Mouse (Mus musculus) monocyte, adult 2 months (primary cell): Measurements from ENCODE around the gene Ambra1.

Experiments
- DNase-seq, 2 experiments: peaks; one replicate each; pipeline ENCODE4 v3.0.0; 2022; ENCODE audit warnings: low spot score in 2 of 2, low read depth in 1 of 2

Ambra1 gene

DNA sequence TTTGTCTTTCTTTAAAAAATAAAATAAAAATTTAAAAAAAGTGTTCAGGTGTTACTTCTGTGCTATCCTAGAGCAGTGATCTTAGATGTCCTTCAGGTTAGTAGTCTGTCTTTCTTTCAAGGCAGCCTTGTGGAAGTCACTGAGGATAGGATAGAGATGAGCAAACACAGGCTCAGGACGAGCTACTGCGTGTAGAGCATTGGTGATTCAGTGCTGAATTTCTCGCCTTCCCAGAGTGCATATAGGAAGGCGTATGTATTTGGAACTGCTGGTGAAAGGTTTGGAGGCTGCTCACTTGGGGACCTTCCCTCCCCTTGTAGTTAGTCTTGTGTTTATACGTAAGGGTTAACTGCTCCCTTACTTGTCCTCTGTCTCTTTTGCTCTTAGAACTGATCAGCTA lies 5.3 kb downstream of the Ambra1 start:
- DNase-seq, result no peak

DNA sequence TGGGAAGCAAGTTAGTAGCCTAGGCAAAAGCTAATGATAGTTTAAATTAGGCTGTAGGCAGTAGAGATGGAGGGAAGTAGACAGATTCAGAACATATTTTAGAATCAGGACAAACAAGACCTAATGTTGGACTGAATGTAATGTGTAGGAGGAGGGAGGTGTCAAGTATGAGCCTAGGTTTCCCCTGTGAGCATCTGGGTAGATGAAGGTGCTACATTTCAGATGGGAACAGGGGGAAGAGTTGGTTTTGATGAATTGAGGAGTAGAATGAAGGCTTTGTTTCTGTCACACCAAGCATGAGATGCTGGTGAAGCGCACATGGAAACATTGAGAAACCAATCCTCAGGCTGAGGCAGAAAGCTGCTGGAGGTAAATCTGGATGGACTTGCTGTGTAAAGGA lies 9.7 kb downstream of the Ambra1 start:
- no peak for DNase-seq

DNA sequence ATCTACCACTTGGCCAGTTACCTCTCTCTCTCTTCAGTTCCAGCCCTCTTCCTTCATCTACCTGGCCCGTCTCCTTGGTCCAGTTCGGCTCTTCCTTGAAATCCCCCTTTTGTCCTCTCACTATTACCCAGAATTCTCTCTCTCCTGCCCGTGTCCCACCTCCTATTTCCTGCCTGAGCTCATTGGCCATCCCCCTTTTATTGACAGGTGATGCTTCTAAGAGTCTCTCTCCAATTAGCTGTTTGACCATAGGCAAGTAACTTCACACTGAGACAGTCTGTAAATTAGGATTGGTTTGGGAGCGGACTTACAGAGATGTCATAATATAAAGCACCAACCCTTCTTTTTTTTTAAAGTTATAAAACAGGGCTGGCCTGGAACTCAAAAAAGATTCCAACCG lies 14.8 kb downstream of the Ambra1 start:
- DNase-seq, result no peak

DNA sequence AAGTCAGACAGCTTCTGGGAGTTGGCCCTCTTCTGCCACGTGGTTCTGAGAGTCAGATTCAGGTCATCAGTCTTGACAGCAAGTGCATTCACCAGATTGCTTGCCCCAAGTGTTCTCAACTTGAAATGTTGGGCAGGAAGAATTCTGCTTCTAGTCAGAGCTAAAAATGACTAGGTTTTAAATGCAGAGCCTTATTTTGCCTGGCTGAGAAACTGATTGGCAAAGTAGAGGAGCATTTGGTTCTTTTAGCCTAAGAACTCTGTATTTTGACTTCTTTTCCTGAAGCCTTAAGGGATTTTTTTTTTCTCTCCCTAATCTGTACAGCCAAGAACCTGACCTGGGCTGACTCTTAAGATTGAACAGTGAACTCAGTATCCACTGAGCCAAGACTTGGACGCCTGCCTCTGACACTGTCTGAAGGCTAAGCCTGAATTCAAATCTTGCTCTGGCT lies 19.9 kb downstream of the Ambra1 start:
- no peak for DNase-seq

GRCm38 (mm10) chr2:91771921-91772705 lies 42.2 kb downstream of the Ambra1 start:
- DNase-seq, result no peak

- no peak for DNase-seq
Observed at GRCm38 (mm10) chr2:91773309-91773708, 43.4 kb downstream of the Ambra1 start.

DNA sequence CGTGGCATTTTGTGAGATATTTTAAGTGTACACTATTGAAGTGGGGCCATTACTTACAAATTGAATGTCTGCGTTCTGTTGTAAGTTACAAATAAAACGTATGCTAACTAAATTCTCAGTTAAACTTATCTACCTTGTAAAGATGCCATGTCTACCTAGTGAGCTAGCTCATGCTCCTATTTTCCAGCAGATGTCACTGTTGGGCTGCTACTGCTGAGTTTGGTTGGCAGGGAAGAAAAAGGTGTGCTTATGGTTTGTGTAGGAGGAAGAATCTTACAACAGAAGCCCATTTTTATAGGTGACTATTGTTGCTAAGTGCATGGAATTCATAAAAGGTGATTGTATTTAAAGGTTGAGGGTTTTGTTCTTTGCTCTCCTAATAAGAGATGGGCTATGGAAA lies 49.2 kb downstream of the Ambra1 start:
- DNase-seq, result no peak

GRCm38 (mm10) chr2:91791621-91792020 lies 61.7 kb downstream of the Ambra1 start:
- DNase-seq, result no peak

- DNase-seq, result no peak
Observed at GRCm38 (mm10) chr2:91792346-91792745, 62.4 kb downstream of the Ambra1 start.

GRCm38 (mm10) chr2:91794466-91794865 lies 64.5 kb downstream of the Ambra1 start:
- DNase-seq, result no peak

DNA sequence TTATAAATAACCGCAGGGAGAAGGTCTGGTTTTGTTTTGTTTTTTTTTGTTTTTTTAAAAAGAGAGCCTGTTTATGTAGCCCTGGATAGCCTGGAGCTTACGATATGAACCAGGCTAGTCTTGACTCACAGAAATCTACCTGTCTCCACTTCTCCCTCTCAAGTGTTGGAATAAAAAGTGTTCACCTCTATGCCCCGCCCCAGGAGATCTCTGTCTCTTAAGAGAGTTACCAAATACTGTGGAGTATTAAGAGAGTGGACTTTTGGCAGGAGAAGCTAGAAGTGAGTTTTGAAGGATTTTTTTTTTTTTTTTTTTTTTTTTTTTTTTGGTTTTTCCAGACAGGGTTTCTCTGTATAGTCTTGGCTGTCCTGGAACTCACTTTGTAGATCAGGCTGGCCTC lies 65.2 kb downstream of the Ambra1 start:
- DNase-seq, result no peak

DNA sequence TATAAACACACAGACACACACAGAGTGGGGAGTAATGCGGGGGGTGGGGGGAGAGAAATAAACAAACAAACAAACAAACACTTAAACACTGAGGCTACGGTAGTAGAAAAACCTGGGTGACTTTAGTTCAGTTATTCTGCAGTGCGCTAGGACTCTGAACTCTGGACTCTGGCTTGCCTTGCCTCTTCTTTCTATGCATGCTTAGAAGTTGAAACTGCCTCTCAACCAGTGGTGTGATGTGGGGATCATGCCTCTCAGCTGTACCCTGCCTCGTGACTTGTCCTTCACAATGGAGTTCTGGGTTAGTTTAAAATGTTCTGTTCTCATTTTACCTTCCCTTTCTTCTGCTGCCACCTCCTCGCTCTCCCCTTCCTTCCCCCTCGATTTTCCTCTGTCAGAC lies 81.5 kb downstream of the Ambra1 start:
- DNase-seq, result no peak

DNA sequence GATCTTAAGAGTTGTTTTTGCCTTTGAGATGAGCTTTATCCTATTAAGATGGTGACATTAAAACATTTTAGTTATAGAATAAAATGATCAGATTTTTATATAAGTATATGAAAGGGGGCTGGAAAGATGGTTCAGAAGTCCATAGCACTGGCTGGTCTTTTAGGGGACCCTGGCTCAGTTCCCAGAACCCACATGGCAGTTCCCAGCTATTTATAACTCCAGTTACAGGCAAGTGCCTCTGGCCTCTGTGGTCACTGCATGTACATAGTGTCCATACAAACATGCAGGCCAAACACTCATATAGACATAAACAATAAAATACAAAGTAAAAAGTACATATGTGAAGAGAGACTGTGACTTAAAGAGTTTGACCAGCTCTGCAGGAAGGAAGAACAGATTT lies 86.8 kb downstream of the Ambra1 start:
- no peak for DNase-seq

DNA sequence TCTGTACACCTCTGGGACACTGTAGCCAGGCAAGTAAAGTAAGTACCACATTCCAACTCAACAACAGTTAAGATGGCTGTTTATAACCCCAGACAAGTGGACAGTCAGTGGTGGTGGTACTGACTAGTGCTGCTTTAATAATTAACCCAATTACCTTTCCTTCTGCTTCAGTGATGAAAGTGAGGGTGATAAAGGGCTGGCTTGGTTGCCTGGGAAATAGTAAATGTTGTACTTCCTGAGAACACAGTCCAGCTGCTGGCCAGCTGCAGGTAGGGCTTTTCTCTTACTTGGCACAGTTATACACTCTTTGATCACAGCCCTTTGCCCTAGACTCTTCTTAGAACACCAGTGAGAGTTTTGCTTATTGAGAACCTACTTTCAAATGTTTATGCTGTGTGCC lies 102.3 kb downstream of the Ambra1 start:
- DNase-seq, result no peak

DNA sequence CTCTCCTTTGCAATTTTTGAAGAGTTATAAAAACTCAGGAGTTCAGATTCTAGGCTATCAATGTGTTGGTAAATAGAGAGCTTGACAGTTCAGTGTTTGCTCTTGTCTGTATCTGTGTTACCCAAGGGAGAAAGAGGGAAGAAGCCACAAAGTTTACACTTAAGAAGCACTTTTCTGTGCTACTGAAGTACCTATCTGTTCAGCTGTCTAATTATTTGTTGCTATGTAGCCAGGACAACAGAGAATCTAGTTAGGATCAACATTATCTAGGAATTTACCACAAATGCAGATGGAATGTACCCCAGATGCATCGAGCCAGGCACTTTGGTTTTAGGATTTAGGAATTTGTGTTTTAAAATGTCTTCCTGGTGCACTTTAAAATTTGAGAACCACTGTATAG lies 104.3 kb downstream of the Ambra1 start:
- no peak for DNase-seq

DNA sequence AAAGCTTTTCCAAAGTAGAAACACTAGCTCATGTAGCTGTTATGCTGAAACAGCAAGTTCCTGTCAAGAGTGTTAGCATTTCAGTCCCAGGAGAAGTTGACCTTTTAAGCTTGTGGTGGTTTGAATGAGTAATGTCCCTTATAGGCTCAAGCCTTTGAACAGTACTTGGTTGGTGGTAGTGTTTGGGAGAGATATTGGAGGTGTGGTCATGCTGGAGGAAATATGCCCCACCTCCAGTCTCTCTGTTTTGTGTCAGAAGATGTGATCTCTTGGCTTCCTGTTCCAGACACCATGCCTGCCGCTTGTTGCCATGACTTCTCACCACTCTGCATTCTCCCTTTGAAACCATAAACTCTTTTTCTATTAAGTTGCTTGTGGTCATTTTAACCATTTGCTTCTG lies 105.1 kb downstream of the Ambra1 start:
- DNase-seq, result no peak

GRCm38 (mm10) chr2:91835631-91836030 lies 105.7 kb downstream of the Ambra1 start:
- no peak for DNase-seq

- no peak for DNase-seq
Observed at GRCm38 (mm10) chr2:91844085-91844484, 114.2 kb downstream of the Ambra1 start.

DNA sequence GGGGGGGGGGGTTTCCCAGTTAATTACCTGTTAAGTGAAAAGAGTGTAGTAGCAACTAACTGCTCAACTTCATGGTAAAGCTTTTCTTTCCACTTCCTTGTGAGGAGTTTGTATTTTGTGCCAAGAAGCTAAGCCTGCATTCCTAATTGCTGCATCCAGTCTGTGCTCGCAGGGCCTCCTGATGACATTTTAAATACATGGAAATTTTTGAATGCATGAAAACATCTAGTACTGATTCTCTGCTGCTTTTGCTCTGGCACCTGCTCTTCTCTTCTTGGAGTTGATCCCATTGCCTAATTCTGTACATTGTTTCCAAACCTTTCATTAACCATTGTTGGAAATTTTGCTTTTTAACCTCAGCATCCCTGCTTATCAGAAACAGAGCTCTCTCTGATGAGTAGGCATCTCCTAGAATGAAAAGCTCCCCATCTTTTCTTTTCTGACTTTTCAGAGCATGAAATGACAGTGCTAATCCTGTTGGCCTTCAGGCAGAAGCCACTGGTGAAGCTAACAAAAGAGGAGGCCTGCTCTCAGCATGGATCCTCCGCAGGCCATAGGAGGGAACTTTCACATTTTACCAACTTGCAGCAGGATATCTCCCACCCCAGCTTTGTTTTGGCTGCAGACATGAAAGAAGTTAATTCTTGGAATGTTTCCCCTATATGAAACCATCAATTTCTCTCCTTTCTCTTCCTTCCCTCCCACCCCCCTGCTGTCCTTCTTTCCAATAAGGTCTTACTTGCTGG lies 122.7 kb downstream of the Ambra1 start:
- no peak for DNase-seq

- DNase-seq, result no peak
Observed at GRCm38 (mm10) chr2:91854575-91854974, 124.6 kb downstream of the Ambra1 start.

GRCm38 (mm10) chr2:91856958-91857357 lies 127.0 kb downstream of the Ambra1 start:
- DNase-seq, result no peak

DNA sequence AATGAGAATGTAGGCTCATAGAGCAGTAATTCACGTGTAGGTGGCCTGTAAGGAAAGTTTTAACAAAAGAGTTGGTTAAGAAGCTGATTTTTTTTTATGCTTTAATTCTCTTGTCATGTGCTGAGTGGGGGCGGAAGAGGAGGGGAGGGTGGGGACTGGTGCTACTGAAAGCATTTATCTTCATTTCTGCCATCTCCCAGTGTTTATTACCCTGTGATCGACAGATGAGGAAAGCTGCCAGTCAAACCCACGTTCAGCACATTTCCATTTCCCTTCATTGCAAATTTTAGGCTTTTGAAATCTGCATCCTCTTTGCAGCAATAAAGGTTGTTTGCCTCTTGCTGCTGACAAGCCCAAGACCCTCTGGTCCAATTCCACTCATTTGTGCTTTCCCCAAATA lies 129.5 kb downstream of the Ambra1 start:
- DNase-seq, result no peak

DNA sequence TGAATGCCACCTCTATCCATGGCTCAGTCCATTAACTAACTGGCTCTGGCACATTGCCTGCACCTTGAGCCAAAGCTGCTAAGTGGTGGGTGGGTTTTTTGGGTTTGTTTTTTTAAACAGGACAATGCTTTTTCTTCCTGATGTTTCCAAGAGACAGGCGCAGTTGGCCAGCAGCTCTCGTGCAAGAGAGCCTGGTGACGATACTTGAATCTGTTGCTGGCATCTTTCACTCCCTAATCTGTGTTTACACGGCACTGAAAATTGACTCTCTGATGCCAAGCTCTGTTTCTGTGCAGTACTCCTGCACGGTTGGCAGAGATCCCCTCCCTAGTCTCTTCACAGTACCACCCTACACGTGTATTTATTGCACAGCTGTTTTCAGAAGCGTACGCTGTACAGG lies 140.8 kb downstream of the Ambra1 start:
- DNase-seq, result no peak
